Mouse (Mus musculus) fibroblast of lung, adult 2 months (primary cell): ENCODE data around the gene Olfr1465.

Experiments used
- DNase-seq: peaks from one replicate; pipeline ENCODE4 v3.0.0-alpha.2; 2011; ENCODE audit warnings: low read depth

The Olfr1465 gene

DNA sequence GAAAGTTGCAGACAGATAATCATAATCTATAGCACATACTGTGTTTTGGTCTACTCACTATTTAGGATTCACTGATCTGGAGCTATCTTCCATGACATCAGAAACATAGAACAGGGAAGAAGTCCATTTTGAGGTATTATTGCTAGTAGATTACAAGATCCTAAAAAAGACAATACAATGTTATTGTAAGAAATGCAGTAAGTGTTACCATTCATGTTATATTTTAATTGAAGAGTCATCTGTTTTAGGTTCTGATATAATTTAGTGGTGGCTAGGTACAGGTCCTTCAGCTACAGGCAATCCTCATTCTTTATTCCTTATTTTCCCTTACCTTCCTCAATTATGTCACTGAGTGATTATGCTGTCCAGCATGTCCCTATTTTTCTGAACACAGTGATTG, at the start of gene Olfr1465:
Gene Olfr1465, minus strand, starts transcription at position 101 of the 400 bp plus-strand sequence.
- no peak for DNase-seq

DNA sequence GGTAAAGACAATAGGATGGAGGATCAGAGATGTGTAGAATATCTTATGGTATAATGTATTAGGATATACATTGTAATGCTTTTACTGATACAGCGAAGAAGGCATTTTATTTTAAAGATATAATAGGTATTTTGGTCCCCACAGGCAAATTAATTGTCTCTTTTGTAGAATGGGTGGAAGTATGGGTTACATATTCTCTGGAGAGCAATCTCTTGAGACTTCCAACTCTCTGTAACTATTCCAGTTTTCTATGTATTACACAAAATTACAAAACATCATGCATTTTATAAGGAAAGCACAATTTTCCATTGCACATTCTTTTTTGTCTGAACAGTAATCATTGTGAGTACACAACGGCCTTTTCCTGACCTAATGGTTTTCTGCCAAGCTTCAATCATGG, 46.6 kb upstream of the Olfr1465 start, which contains the start of gene Olfr1467:
Gene Olfr1467, plus strand, starts transcription at position 301 of the 400 bp plus-strand sequence.
- DNase-seq = no peak

DNA sequence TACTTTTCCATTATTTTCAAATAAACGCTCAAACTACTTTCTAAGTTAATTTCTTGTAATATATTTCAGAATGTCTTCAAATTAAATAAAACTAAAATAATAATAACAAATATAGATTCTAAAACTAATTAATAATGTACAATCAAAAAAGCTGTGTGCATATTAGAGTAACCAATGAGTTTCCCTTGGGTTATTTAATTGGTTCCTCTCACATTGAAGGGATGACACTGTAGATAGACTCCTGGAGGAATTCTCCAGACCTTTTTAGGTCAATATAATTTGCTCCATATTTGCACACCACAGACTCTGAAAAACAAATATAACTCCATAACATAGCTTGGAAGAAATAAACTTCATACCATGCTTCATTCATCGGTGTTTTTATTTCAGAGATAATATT, 23.2 kb upstream of the Olfr1465 start, which contains the start of gene Olfr1466:
Gene Olfr1466, plus strand, starts transcription at position 301 of the 400 bp plus-strand sequence.
- DNase-seq = no peak
